Mouse (Mus musculus) hindbrain, embryonic 14.5 days (tissue): ENCODE measurements around the gene Aatk. TPM values are rescaled to one million over a fixed set of nuclear protein-coding genes. Genes with fewer than 3 reads are reported as not detected.

Source experiments
- ATAC-seq: fragments of 200-750 bp; cut with Nextera tagmentation; 2 replicates; pipeline ENCODE4 v1.8.0; 2017; ENCODE audit warnings: moderate number of reproducible peaks, mild to moderate bottlenecking, moderate TSS enrichment, moderate library complexity; ENCODE audit not compliant: low FRiP score
- DNase-seq: peaks from one replicate; pipeline ENCODE4 v3.0.0-alpha.2; 2015; ENCODE audit warnings: low spot score
- H3K27ac ChIP-seq: fragments of 300-500 bp; sonication (generic); 2 replicates; pipeline ENCODE4 v1.5.1; 2014; ENCODE audit warnings: mild to moderate bottlenecking, moderate library complexity
- H3K27me3 ChIP-seq: fragments of 300-500 bp; sonication (generic); 2 replicates; pipeline ENCODE4 v1.6.1; 2014; ENCODE audit warnings: mild to moderate bottlenecking, low read length, mixed read lengths; ENCODE audit not compliant: control insufficient read depth, insufficient read depth
- H3K36me3 ChIP-seq: fragments of 300-500 bp; sonication (generic); replicated peaks from 2 replicates; pipeline ENCODE4 v1.6.1; 2014; ENCODE audit not compliant: control insufficient read depth, insufficient read depth
- H3K4me1 ChIP-seq: fragments of 300-500 bp; sonication (generic); replicated peaks from 2 replicates; pipeline ENCODE4 v1.6.1; 2014; ENCODE audit warnings: antibody characterized with exemption, low read length, mixed read lengths; ENCODE audit not compliant: control insufficient read depth, insufficient read depth
- H3K4me2 ChIP-seq: fragments of 300-500 bp; sonication (generic); replicated peaks from 2 replicates; pipeline ENCODE4 v1.6.1; 2014; ENCODE audit warnings: mild to moderate bottlenecking, moderate library complexity
- H3K4me3 ChIP-seq: fragments of 300-500 bp; sonication (generic); replicated peaks from 2 replicates; pipeline ENCODE4 v1.5.1; 2014; ENCODE audit warnings: mild to moderate bottlenecking, low read length
- H3K9ac ChIP-seq: fragments of 300-500 bp; sonication (generic); 2 replicates; pipeline ENCODE4 v1.6.1; 2014
- H3K9me3 ChIP-seq: fragments of 300-500 bp; sonication (generic); 2 replicates; pipeline ENCODE4 v1.6.1; 2016; ENCODE audit warnings: low read length; ENCODE audit not compliant: control insufficient read depth
- WGBS: fragments of 180-500 bp; shearing (Covaris S2); extraction: QIAGEN DNeasy Blood & Tissue Kit; methylation state at CpG from one replicate; pipeline ENCODE4 v1.1.7; 2014; 5-methylcytosine and 5-hydroxymethylcytosine counted together
- polyA plus RNA-seq: library from polyadenylated mRNA; unstranded; fragments of >200 nt; fragmentation: Nextera tagmentation; extraction: Ambion mirVana; gene quantifications from 2 replicates; pipeline ENCODE4 v1.2.1, GENCODE M21; 2014

Gene Aatk
- polyA plus RNA-seq, 1 experiment from 2014 or later = 49.1 TPM

- Histone ChIP-seq H3K36me3 (peaks cover 87% of the 10 kb centered on the region), H3K9ac (no peak overlapping the region), H3K4me1 (0 out of 2 replicates have a peak, but pooled peaks cover 4% of the 10 kb centered on the region), H3K4me2 (no peak overlapping the region), H3K27ac (no peak overlapping the region), H3K27me3 (no peaks in the 10 kb centered on the region), H3K9me3 (no peaks in the 10 kb centered on the region), H3K4me3 (no peak overlapping the region)
- DNase-seq = no peak
- ATAC-seq = no peak
- WGBS = 82% methylated on average over 7 of the region's 7 CpGs
Observed at GRCm38 (mm10) chr11:120071731-120072320, 24.9 kb upstream of the Aatk start.

DNA sequence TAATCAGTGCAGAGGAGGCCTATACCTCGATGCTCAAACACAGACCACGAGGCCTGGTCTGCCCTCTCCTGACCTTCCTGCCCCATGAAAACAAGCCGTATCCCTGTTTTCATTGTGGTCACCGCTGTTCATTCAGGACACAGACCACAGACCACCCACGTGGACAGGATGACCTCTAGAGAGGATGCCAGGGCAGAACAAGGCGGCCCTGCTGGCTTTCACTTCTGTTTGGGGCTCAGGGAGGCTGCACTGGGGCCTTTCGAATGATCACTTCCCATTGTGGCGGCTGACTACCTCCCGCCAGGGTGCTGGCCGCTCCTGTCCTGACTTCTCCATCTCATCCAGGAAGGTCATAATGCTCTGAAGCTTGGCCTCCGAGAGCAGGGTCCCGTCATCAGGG lies 24.1 kb upstream of the Aatk start:
- H3K27ac ChIP-seq = no peak overlapping the region
- WGBS = 21% methylated on average over 12 of the region's 12 CpGs
- H3K9me3 ChIP-seq = no peaks in the 10 kb centered on the region
- no peak for ATAC-seq
- no peak overlapping the region for H3K9ac ChIP-seq
- no peak for DNase-seq
- 0 out of 2 replicates have a peak, but pooled peaks cover 4% of the 10 kb centered on the region for H3K4me1 ChIP-seq
- no peaks in the 10 kb centered on the region for H3K27me3 ChIP-seq
- no peak overlapping the region for H3K4me2 ChIP-seq
- no peak overlapping the region for H3K4me3 ChIP-seq
- H3K36me3 ChIP-seq = peaks cover 86% of the 10 kb centered on the region

DNA sequence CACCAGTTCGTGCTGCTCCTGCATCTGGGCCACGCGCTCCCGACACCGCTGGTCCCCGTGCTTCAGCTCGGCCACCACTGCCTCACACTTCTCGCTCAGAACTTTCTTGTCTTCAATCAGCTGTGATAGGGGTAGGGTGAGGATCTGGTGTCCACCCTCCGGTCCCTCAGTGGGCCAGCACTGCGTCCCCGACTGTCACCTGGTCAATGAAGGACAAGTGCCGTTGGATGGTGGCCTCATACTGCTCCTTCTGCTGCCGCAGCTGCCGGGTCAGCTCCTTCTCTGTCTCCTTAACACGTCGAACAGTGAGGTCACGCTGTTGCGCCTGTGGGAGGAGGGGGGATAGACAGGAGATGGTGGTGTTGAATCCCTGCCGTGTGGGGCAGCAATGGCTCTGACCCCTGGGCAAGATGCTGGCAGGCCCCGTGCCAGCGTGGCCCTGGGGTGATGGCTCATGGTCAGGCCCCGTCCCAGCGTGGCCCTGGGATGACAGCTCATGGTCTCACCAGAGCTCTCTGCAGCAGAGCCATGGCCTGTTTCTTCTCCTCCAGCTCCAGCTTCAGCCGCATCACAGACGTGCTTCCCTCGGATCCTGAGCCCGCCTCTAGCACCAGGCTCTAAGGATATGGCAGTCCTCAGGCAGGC lies 23.4 kb upstream of the Aatk start:
- no peaks in the 10 kb centered on the region for H3K27me3 ChIP-seq
- 86% methylated on average over 27 of the region's 27 CpGs for WGBS
- no peaks in the 10 kb centered on the region for H3K9me3 ChIP-seq
- 0 out of 2 replicates have a peak, but pooled peaks cover 4% of the 10 kb centered on the region for H3K4me1 ChIP-seq
- no peak overlapping the region for H3K27ac ChIP-seq
- H3K9ac ChIP-seq = no peak overlapping the region
- H3K36me3 ChIP-seq = peaks cover 86% of the 10 kb centered on the region
- no peak overlapping the region for H3K4me3 ChIP-seq
- ATAC-seq (no peak), DNase-seq (no peak)
- no peak overlapping the region for H3K4me2 ChIP-seq

DNA sequence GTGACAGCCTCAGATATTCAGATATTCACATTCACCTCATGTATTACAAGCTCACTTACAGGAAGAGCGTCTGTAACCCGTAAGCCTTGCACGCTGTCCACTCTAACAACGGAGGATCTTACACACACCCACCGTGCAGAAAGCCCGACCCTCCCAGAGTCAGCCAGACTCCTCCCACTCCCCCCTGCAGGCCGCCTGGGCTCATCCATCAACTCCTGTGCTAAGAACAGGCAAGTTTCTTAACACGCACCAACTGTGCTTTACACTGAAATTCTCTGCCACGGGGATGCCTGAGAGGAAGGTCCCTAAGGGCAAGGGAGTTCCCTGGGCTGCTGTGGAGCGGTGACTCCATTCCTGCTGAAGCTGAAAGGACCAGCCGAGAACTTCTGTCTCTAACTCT lies 22.3 kb upstream of the Aatk start:
- DNase-seq = no peak
- Histone ChIP-seq H3K27me3 (no peaks in the 10 kb centered on the region), H3K4me2 (no peak overlapping the region), H3K27ac (no peak overlapping the region), H3K4me3 (no peak overlapping the region), H3K36me3 (peaks cover 91% of the 10 kb centered on the region), H3K4me1 (0 out of 2 replicates have a peak, but pooled peaks cover 4% of the 10 kb centered on the region), H3K9ac (no peak overlapping the region), H3K9me3 (no peaks in the 10 kb centered on the region)
- WGBS = 32% methylated on average over 11 of the region's 11 CpGs
- no peak for ATAC-seq

DNA sequence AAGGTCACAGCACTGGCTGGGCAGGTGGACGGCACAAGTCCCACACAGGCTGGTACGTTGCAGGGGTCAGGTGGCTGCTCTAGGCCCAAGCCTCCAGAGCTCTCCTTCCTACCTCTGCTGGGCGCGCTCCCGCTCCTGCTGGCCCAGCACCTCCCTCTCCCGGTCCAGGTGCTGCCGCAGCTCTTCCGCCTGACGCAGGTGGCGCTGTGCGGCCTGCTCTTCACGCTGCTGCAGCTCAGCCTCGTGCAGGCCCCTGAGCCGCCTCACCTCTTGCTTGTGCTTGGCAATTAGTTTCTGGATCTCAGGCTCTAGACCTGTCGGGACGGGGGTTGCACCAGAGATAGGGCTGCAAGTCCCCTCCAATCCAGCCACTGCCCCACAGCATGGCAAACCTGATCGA lies 20.9 kb upstream of the Aatk start:
- no peak overlapping the region for H3K4me2 ChIP-seq
- H3K36me3 ChIP-seq = peaks cover 93% of the 10 kb centered on the region
- no peak for ATAC-seq
- DNase-seq = peak; percentile 29
- WGBS = 59% methylated on average over 17 of the region's 17 CpGs
- no peak overlapping the region for H3K4me3 ChIP-seq
- no peak overlapping the region for H3K9ac ChIP-seq
- H3K4me1 ChIP-seq = 0 out of 2 replicates have a peak, but pooled peaks cover 4% of the 10 kb centered on the region
- no peaks in the 10 kb centered on the region for H3K9me3 ChIP-seq
- no peak overlapping the region for H3K27ac ChIP-seq
- no peaks in the 10 kb centered on the region for H3K27me3 ChIP-seq

DNA sequence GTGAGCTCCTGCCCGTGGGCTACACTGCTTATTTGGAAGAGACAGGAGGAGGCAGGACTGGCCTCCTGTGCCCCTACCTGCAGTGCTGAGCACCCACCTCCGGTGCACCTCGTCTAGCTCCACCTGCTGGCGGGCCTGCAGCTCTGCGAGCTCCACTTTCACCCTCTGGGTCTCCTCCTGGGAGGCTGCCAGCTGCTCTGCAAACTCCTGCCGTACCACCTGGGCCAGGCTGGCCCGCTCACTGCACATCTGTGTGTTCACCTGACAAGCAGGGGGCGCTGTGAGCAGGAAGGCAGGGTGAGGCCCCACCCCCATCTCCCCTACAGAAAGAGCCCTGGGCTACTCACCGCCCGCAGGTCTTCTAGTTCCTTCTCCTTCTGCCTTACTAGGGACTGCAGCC lies 18.3 kb upstream of the Aatk start:
- no peak overlapping the region for H3K4me3 ChIP-seq
- no peak overlapping the region for H3K27ac ChIP-seq
- 32% methylated on average over 10 of the region's 10 CpGs for WGBS
- peaks cover 71% of the 10 kb centered on the region for H3K36me3 ChIP-seq
- no peaks in the 10 kb centered on the region for H3K9me3 ChIP-seq
- 0 out of 2 replicates have a peak, but pooled peaks cover 4% of the 10 kb centered on the region for H3K4me1 ChIP-seq
- ATAC-seq (no peak), DNase-seq (peak; percentile 41)
- no peak overlapping the region for H3K4me2 ChIP-seq
- no peak overlapping the region for H3K9ac ChIP-seq
- H3K27me3 ChIP-seq = no peaks in the 10 kb centered on the region

DNA sequence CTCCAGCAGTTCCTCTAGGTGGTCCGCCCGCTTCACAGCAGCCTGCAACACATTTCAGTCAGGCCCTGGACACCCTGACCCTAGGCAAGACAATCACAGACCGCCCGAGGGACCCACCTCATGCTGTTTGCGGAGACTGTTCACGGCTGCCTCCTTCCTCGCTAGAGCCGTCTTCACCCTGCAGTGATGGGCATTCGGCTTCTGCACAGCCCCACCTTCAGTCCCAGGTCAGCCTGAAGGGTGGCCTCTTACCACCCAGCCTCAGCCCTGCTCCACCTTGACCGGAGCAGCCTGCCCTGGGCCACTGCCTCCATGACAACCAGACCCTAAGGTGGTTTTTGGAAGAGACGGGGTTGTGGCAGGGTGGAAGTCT lies 17.7 kb upstream of the Aatk start:
- DNase-seq (no peak), ATAC-seq (no peak)
- Histone ChIP-seq H3K27me3 (no peaks in the 10 kb centered on the region), H3K9ac (no peak overlapping the region), H3K4me1 (0 out of 2 replicates have a peak, but pooled peaks cover 4% of the 10 kb centered on the region), H3K27ac (no peak overlapping the region; the same call in 1 of the 2 replicates), H3K4me3 (no peak overlapping the region), H3K36me3 (peaks cover 64% of the 10 kb centered on the region), H3K9me3 (no peaks in the 10 kb centered on the region), H3K4me2 (no peak overlapping the region)
- WGBS = 86% methylated on average over 11 of the region's 11 CpGs

DNA sequence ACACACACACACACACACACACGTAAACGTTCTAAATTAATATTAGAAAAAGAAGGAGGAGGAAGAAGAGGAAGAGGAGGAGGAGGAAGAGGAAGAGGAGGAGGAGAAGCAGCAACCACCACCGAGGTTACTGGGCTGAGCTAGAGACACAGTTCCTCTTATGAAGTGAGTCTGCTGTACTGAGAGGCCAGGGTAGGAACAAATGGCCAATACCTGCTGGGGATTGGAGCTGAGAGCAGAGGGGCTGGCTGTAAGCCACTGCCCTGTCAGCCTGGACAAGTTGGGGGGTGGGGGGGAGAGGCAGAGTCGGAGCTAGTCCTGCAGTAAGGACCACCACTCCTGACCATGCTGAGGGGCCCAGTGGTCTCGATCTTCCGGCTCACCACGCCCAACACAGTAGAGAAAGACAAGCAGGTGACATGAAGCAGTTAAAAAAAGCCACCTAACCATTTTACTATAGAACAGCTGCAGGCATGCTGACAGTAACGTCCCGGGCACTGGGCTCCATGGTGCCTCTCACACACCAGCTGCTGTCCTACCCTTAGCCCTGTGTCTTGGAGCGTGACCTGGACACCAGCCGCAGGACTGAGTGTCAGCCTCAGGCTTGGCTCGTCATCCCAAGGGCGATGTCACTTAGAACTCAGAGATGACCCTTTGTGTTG lies 17.2 kb upstream of the Aatk start:
- no peak overlapping the region for H3K9ac ChIP-seq
- 83% methylated on average over 13 of the region's 13 CpGs for WGBS
- H3K4me2 ChIP-seq = no peak overlapping the region
- H3K4me3 ChIP-seq = no peak overlapping the region
- H3K27me3 ChIP-seq = no peaks in the 10 kb centered on the region
- H3K27ac ChIP-seq = no peak overlapping the region
- no peaks in the 10 kb centered on the region for H3K9me3 ChIP-seq
- H3K4me1 ChIP-seq = no peaks in the 10 kb centered on the region
- DNase-seq (no peak), ATAC-seq (no peak)
- peaks cover 60% of the 10 kb centered on the region for H3K36me3 ChIP-seq

DNA sequence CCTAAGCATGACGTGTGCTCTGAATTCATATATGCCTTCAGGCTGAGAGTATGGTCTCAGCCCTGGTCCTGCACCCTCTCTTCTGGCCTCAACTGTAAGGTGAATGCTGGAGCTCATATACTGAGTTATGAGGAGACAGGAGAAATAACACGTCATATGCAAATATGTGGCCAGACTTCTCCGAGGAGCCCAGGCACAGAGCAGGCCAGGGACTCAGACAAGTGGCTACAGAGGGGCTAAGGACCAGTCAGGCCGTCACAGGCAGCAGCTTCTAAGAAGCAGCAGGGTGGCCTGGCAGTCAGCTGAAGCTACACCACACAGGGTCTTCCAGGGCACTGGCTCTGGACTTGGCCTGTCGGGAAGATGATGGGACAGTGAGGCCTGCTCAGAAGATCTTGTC lies 16.4 kb upstream of the Aatk start:
- no peaks in the 10 kb centered on the region for H3K27me3 ChIP-seq
- H3K9me3 ChIP-seq = no peaks in the 10 kb centered on the region
- no peak overlapping the region for H3K9ac ChIP-seq
- no peak overlapping the region for H3K4me2 ChIP-seq
- 80% methylated on average over 5 of the region's 5 CpGs for WGBS
- H3K4me1 ChIP-seq = no peaks in the 10 kb centered on the region
- no peak for ATAC-seq
- H3K27ac ChIP-seq = no peak overlapping the region
- H3K4me3 ChIP-seq = no peak overlapping the region
- DNase-seq = no peak
- peaks cover 53% of the 10 kb centered on the region for H3K36me3 ChIP-seq
